Mouse (Mus musculus) lung, postnatal 14 days (tissue): ENCODE data around the gene Gpr18.
"Not testable (repeated sequence)": the region's sequence is repeated elsewhere in the genome, so short reads cannot be mapped to it uniquely, and the experiment has no call there.

ENCODE experiments used
- DNase-seq: peaks from one replicate; pipeline ENCODE4 v3.0.0; 2021

The Gpr18 gene

GRCm38 (mm10) chr14:121879266-121879840 lies 36.2 kb downstream of the Gpr18 start:
- DNase-seq: no peak

GRCm38 (mm10) chr14:121878859-121879206 lies 36.7 kb downstream of the Gpr18 start:
- no peak for DNase-seq

- peak; percentile 99 for DNase-seq
These were observed 37.3 kb downstream of the Gpr18 start, which contains the start of gene Ubac2 for GRCm38 (mm10) chr14:121878176-121878858. Ubac2 (plus strand) TSS chr14:121878620.

GRCm38 (mm10) chr14:121877640-121878039 lies 37.9 kb downstream of the Gpr18 start:
- DNase-seq: no peak

- DNase-seq: no peak
These were observed 38.7 kb downstream of the Gpr18 start for GRCm38 (mm10) chr14:121876860-121877259.

- not testable (repeated sequence) for DNase-seq
These were observed 39.4 kb downstream of the Gpr18 start for GRCm38 (mm10) chr14:121876190-121876589.

GRCm38 (mm10) chr14:121873646-121874045 lies 41.9 kb downstream of the Gpr18 start:
- no peak for DNase-seq

- DNase-seq: no peak
These were observed 42.4 kb downstream of the Gpr18 start for GRCm38 (mm10) chr14:121873172-121873571.

GRCm38 (mm10) chr14:121872760-121873159 lies 42.8 kb downstream of the Gpr18 start:
- no peak for DNase-seq

- no peak for DNase-seq
These were observed 46.5 kb downstream of the Gpr18 start for GRCm38 (mm10) chr14:121869111-121869510.

GRCm38 (mm10) chr14:121866574-121866973 lies 49.0 kb downstream of the Gpr18 start:
- DNase-seq: no peak

GRCm38 (mm10) chr14:121865162-121865561 lies 50.4 kb downstream of the Gpr18 start:
- DNase-seq: peak; percentile 90
